Comparison of ENCODE assay signal across 10 mouse cellular contexts in genomic region chr6:120055666-120056540, GRCm38 (mm10). TPM values are rescaled to one million over a fixed set of nuclear protein-coding genes. Genes with fewer than 3 reads are reported as not detected.
DNase-seq lines count a peak whose midpoint lies in the region; ATAC-seq lines count a peak whose summit lies in the region.
"Had no signal": no experiment of that assay in that cellular context is flagged by ENCODE, and none has a peak within 500 bp of the region (broad histone marks: within the 10 kb centered on the region; RNA-seq: fewer than 3 reads in every experiment).

No protein-coding gene starts in this region.

- H3K4me2 ChIP-seq in liver, embryonic 15.5 days = no peak overlapping the region
- H3K4me2 ChIP-seq in liver, embryonic 11.5 days = no peak overlapping the region

- no peak for DNase-seq in liver, embryonic 11.5 days (ENCODE audit: low spot score)
- peak; percentile 60 for DNase-seq in T-cell, adult 2 months (ENCODE audit: low spot score)
- DNase-seq in thymus, postnatal 0 days (ENCODE audit: low spot score) = peak; percentile 80
- no peak for DNase-seq in yolk sac, embryonic 10.5 days (ENCODE audit: low spot score)
- no peak for DNase-seq in layer of hippocampus, postnatal 10 days (ENCODE audit: low spot score in 2 of 2)
- DNase-seq: embryo, embryonic 11 days had no signal

- H3K36me3 ChIP-seq in liver, embryonic 15.5 days (replicated peaks) = no peaks in the 10 kb centered on the region
- H3K36me3 ChIP-seq in liver, embryonic 11.5 days (ENCODE audit: control insufficient read depth, insufficient read depth, low read length) = no peaks in the 10 kb centered on the region

- no peaks in the 10 kb centered on the region for H3K9me3 ChIP-seq in liver, embryonic 15.5 days (replicated peaks)
- no peaks in the 10 kb centered on the region for H3K9me3 ChIP-seq in liver, embryonic 11.5 days (ENCODE audit: control insufficient read depth, low read length)

- 0 out of 2 replicates have a peak overlapping the region, but pooled peaks have one; percentile 42 for H3K27ac ChIP-seq in liver, embryonic 15.5 days (replicated peaks)
- no peak overlapping the region for H3K27ac ChIP-seq in liver, embryonic 11.5 days (ENCODE audit: low read depth, low read length)

- no peak overlapping the region for H3K9ac ChIP-seq in liver, embryonic 15.5 days
- no peak overlapping the region for H3K9ac ChIP-seq in liver, embryonic 11.5 days (ENCODE audit: low read depth, low read length)

- WGBS in liver, embryonic 15.5 days (ENCODE audit: insufficient replicate concordance) = 31% methylated on average over 2 of the region's 2 CpGs
- WGBS in liver, embryonic 11.5 days = 44% methylated on average over 2 of the region's 2 CpGs

- no peak overlapping the region for H3K4me3 ChIP-seq in liver, embryonic 15.5 days (replicated peaks)
- no peak overlapping the region for H3K4me3 ChIP-seq in liver, embryonic 11.5 days (ENCODE audit: low read depth, low read length)

- H3K27me3 ChIP-seq in liver, embryonic 15.5 days = no peaks in the 10 kb centered on the region
- H3K27me3 ChIP-seq in liver, embryonic 11.5 days (replicated peaks; ENCODE audit: control insufficient read depth, insufficient read depth, low read length) = no peaks in the 10 kb centered on the region

- H3K4me1 ChIP-seq in liver, embryonic 15.5 days (replicated peaks) = no peaks in the 10 kb centered on the region
- H3K4me1 ChIP-seq in liver, embryonic 11.5 days (replicated peaks; ENCODE audit: control insufficient read depth, insufficient read depth, low read length) = no peaks in the 10 kb centered on the region

- ATAC-seq in liver, embryonic 15.5 days (ENCODE audit: insufficient read depth) = no peak
- ATAC-seq in liver, embryonic 11.5 days (replicated peaks; ENCODE audit: low FRiP score) = no peak
- peak; percentile 70 for ATAC-seq in granulocyte monocyte progenitor cell, adult 5-6 weeks (replicated peaks; ENCODE audit: poor library complexity, severe bottlenecking)
- ATAC-seq: midbrain, embryonic 16.5 days had no signal

RNA-seq across cellular contexts. Expression of gene Wnk1, which starts 17.4 kb away (rescaled TPM):
- polyA plus RNA-seq in liver, embryonic 15.5 days (2015; fragmentation: Nextera tagmentation; extraction: Ambion mirVana) = 27.0 and 28.6 TPM in 2 replicates
- 46.6 and 55.2 TPM in 2 replicates for polyA plus RNA-seq in liver, embryonic 11.5 days (2014; fragmentation: Nextera tagmentation; extraction: Ambion mirVana)
- 245 and 250 TPM in 2 replicates for total RNA-seq in granulocyte monocyte progenitor cell, adult 5-6 weeks (2014; fragmentation: Nextera tagmentation)
- total RNA-seq in granulocyte monocyte progenitor cell, adult 5-6 weeks (2017) = 163 and 168 TPM in 2 replicates
- 47.9 and 70.7 TPM in 2 replicates for polyA plus RNA-seq in thymus, postnatal 0 days (2015; fragmentation: Nextera tagmentation; extraction: Ambion mirVana)
- 100 to 1,000 TPM; 143 to 145 TPM for total RNA-seq in layer of hippocampus, postnatal 10 days (2021)

RNA-seq across cellular contexts. Expression of gene Ninj2, which starts 37.2 kb away (rescaled TPM):
- 0.10 TPM in 1 of 2 replicates, not detected in the other for polyA plus RNA-seq in liver, embryonic 15.5 days (2015; fragmentation: Nextera tagmentation; extraction: Ambion mirVana)
- not detected in 2 replicates for polyA plus RNA-seq in liver, embryonic 11.5 days (2014; fragmentation: Nextera tagmentation; extraction: Ambion mirVana)
- total RNA-seq in granulocyte monocyte progenitor cell, adult 5-6 weeks (2014; fragmentation: Nextera tagmentation) = not detected in 2 replicates
- not detected in 2 replicates for total RNA-seq in granulocyte monocyte progenitor cell, adult 5-6 weeks (2017)
- 0.51 and 0.60 TPM in 2 replicates for polyA plus RNA-seq in thymus, postnatal 0 days (2015; fragmentation: Nextera tagmentation; extraction: Ambion mirVana)
- total RNA-seq in layer of hippocampus, postnatal 10 days (2021) = under 1 TPM in 1 of 2 experiments, not detected in 1; 0.56 TPM
- polyA plus RNA-seq: brain, embryonic 14.5 days; midbrain, embryonic 16.5 days had no signal

Comparison
In these comparisons a context has a peak if more than half of its experiments do, and no peak if none do; other contexts are left out.
1. DNase-seq: peak in T-cell, adult 2 months (single experiment) and thymus, postnatal 0 days (single experiment); none in liver, embryonic 11.5 days (single experiment), yolk sac, embryonic 10.5 days (single experiment) and layer of hippocampus, postnatal 10 days (0 of 2).